In genomic region chr3:54714253-54714652, GRCm38 (mm10) we compare ENCODE assay signal across 22 mouse cellular contexts. TPM values are rescaled to one million over a fixed set of nuclear protein-coding genes. Genes with fewer than 3 reads are reported as not detected.
DNase-seq lines count a peak whose midpoint lies in the region; TF ChIP-seq lines count a peak whose summit lies in the region.
"Had no signal": no experiment of that assay in that cellular context is flagged by ENCODE, and none has a peak within 500 bp of the region (broad histone marks: within the 10 kb centered on the region; RNA-seq: fewer than 3 reads in every experiment).

Gene Gm21958, minus strand, starts transcription at chr3:54714353.

- intact Hi-C loops in heart, postnatal 10 days (cut with DNase I), result no loop called here

- peaks cover 3% of the 10 kb centered on the region; the same call in 1 of the 2 replicates for H3K4me1 ChIP-seq in embryonic fibroblast, embryonic 13.5 days (ENCODE audit: control insufficient read depth, insufficient read depth, low read length)

- DNase-seq in heart, adult 11 months, result peak; percentile 60
- DNase-seq in heart, postnatal 10 days, result no peak
- DNase-seq in cerebellum, postnatal 10 days, result no peak
- DNase-seq: adrenal gland, adult 2 months; adrenal gland, adult 8-10 months; adrenal gland, postnatal 10 days; adrenal gland, postnatal 14 days; adrenal gland, postnatal 25 days; adrenal gland, postnatal 36 days; B cell, adult 2 months; cerebellum, adult 11 months; cerebellum, adult 11-12 months; cerebellum, adult 18-20 months had no signal

- peak within 1 kb of the TSS; percentile 71 for H3K27ac ChIP-seq in embryonic fibroblast, embryonic 13.5 days (ENCODE audit: insufficient read depth, low read length)

- TF ChIP-seq POLR2A in embryonic fibroblast, embryonic 13.5 days (IDR thresholded peaks at IDR 0.05; ENCODE audit: low read depth, low read length), result no peak

- TF ChIP-seq CTCF in embryonic fibroblast, embryonic 13.5 days (IDR thresholded peaks at IDR 0.05; ENCODE audit: borderline replicate concordance, insufficient read depth, low read length), result no peak

- H3K4me3 ChIP-seq in embryonic fibroblast, embryonic 13.5 days (ENCODE audit: insufficient read depth, low read length), result no peak within 1 kb of the TSS

RNA-seq across cellular contexts. Expression of gene Gm21958, which starts in this region (rescaled TPM):
- not detected for total RNA-seq in heart, postnatal 10 days (2021)
- polyA plus RNA-seq in embryonic fibroblast, embryonic 13.5 days (2011; ENCODE audit: insufficient read length, low read depth, missing spikeins), result not detected in 2 replicates
- total RNA-seq: adrenal gland, adult 18-20 months; adrenal gland, adult 2 months; adrenal gland, adult 8-10 months; adrenal gland, postnatal 10 days; adrenal gland, postnatal 14 days; adrenal gland, postnatal 25 days; adrenal gland, postnatal 36 days; adrenal gland, postnatal 4 days; CH12.LX; ES-E14; G1E; MEL had no signal
- polyA plus RNA-seq: adrenal gland, adult 2 months; brain, embryonic 14.5 days; C2C12; G1E had no signal
